Mouse (Mus musculus) R1 (cell line): ENCODE measurements at regions not wholly inside any gene's neighbourhood (a gene's known extent, or its start where the extent isn't known, plus 50 kb on each side); places are given as distances from the start of the nearest gene placed in this dataset.

Source experiments
- DNase-seq: peaks from one replicate; pipeline ENCODE4 v3.0.0-alpha.2; 2018; ENCODE audit warnings: low read depth, low spot score

DNA sequence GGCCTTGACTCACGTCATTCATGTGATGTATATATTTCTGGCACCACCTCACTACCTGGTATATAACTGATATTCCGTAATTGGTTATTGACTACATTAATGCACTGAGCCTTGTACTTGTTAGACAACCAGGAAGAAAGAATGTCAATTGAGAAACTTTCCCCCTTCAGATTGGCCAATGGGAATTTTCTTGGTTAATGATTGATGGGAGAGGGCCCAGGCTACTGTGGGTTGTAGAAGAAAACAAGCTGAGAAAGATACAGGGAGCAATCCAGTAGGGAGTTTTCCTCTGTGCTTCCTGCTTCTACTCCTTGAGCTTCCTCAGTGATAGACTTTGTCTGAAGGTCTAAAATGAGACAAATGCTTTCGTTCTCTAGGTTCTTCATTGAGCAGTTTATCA is 1866.1 kb upstream of the Lrrc6 start:
- no peak for DNase-seq

DNA sequence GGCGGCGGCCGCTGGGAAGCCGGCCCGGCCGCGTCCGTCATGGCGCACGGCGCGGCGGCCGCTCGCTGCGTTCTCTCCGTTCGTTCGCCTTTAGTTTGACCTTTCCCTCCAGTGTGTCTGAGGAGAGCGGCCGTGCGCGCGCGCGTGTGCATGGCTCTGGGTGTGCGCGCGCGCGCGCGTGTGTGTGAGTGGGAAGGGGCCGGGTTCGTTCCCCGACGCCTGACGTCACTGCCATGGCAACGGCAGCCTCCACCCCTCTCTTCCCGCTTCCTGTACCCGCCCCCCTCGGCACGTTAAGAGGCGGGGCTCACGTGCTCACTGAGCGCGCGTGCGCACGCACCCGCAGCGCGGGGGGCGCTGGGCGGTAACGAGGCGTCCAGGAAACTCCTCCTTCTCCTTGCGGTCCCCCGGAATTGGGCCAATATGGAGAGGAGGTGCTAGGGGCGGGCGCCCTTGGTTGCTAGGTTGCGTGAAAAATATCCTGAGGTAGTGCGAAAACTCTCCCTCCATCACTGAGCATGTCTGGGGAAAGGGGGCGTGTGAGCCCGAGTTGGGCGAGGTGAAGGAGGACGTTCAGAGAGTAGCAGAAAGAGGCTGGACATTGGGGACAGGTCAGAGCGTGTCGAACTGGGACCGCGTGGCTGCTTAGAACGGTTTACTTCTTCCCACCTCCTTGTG is 1862.5 kb upstream of the Lrrc6 start:
- peak; percentile 98 for DNase-seq

DNA sequence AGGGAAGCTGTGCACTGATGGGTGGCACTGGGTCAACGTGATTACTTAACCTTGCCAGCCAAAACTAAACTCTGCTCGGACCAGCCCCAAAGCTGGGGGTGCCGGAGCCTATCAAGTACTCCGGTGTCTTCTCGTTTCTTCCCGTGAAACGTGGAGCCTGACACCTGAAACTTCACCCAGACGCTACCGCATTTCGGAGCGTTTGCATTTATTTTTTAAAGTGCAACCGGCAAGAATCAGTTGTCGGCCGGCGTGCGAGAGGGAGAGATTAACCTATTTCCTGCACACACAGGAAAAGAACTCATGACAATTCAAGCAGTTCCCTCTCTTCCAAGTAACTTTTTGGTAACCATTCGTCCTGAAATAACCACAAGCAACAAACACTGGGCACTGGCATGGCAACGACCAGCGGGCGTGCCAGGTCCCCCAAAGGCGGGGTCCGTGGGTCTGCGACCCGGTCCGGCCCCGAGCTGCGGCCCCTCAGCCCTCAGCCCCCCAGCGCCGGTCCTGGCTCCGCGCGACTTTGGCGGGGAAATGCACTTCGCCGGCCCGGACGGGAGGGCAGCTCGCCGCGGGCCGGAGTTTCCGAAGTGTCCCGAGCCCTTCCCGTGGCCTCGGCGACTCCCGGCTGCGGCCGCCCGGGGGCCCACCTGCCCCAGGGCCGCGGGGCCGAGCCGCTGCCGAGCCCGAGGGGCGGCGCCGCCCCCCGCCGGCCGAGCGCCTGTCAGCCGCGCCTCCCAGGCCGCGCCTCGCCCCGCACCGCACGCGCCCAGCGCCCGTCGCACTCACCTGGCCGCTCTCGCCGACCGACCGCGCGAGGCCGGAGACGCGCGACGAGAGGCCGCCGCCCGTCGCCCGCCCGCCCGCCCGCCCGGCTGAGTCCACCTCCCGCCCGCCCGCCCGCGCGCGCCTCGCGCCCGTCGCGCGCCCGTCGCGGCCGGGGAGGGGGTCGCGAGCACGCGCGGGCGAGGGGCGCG is 1861.7 kb upstream of the Lrrc6 start:
- peak; percentile 48 for DNase-seq

GRCm38 (mm10) chr15:68360956-68361908 is 1860.5 kb upstream of the Lrrc6 start:
- no peak for DNase-seq

DNA sequence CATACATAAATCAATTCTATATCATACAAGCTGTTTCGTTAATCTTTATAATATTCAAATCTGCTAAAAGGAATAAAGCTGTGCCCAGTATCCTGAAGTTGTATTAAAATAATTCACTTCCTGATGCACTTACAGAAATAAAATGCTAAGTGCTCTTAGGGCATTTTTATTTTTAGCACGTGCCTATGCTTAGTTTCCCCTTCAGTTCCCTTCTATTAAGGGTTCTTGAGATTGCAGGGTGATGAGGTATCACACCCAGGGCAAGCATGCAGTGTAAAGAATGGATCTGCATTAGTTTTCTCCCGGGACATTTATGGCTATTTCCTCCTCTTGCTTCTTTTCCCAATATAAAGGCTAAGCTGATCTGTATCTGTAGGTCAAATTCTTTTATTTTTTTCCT is 1858.8 kb upstream of the Lrrc6 start:
- no peak for DNase-seq

DNA sequence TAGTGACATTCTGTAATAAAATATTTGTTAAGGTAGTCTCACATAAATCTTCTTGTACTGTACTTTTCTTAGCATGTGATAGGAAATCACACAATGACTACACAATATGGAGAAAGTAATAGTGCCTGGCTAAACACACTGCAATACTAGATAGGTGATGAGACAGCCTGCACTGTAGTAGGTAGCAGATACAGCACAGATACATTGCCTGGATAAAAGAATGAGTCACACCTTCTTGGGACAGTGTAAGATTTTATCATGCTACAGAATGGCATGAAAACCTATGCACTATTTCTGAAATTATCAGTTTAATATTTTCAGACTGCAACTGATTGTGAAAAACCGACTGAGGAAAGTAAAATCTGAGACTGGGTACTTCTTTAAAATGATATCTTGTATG is 1855.2 kb upstream of the Lrrc6 start:
- no peak for DNase-seq

- DNase-seq: no peak
These were observed 1843.9 kb upstream of the Lrrc6 start for GRCm38 (mm10) chr15:68344652-68345051.

DNA sequence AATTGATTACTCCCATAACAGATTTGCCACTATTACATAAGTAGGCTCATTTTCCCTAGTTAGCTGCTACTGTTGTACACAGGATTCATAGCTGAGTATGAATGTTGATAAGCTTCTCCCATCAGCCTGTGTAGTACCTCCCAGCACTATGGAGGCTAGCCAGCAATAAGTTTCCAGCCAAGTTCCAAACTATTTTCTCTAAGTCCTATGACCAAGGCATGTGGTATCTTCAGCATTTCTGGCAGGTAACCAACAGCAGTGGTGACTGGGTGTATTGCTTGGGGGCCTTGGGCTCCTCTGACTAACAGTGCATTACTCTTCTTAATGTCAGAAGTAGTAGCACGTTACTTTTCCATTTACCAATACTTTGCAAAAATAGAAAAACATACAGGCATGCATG is 1841.8 kb upstream of the Lrrc6 start:
- DNase-seq: no peak

DNA sequence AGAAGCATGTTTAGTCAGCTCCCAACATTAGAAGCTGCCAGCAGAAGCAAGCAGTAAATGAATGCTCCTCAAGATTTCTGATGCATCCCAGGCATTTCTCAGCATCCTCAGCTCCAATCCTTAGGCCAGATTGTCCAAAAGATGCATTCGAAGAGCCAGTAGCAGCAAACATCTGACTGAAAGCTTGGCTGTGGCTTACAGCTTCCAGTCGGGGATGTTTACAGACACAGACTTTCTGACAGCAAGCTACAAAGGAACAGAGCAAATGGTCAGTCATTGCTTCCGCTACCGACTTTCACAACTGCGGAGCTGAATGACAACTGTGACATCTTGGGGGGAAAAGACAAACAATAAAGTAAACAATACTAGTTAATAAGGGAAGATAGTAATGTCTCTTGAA is 1840.3 kb upstream of the Lrrc6 start:
- no peak for DNase-seq

DNA sequence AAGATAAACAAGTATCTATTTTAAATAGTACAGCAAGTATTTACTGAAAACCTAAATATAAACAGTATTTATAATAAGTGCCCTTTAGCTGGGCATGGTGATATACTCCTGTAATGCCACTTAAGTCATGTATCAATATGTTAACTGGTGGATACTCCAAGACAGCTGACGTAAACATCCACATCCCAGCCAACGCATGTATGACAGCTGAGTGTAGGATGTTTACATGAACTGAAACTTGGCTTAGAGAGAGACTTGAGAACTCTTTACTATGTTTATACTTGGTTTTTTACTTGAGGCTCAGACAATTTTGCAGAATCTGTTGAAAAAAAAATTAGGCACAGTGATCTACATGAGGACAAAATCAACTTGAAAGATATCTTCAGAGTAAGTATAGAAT is 1836.6 kb upstream of the Lrrc6 start:
- no peak for DNase-seq

GRCm38 (mm10) chr15:68335837-68336236 is 1835.1 kb upstream of the Lrrc6 start:
- DNase-seq: no peak

GRCm38 (mm10) chr15:68316116-68316515 is 1815.4 kb upstream of the Lrrc6 start:
- DNase-seq: no peak
